Mouse (Mus musculus) spleen, adult 2 months (tissue): ENCODE results near the gene Tuba1c.

Source experiments
- CTCF ChIP-seq: fragments of 200-500 bp; IDR thresholded peaks from 2 replicates; pipeline ENCODE4 v1.5.1; 2011; ENCODE audit warnings: mild to moderate bottlenecking, inconsistent platforms; ENCODE audit not compliant: insufficient read depth, insufficient read length, insufficient replicate concordance; ENCODE audit errors: extremely low read depth
- POLR2A ChIP-seq: fragments of 200-500 bp; IDR thresholded peaks from 2 replicates; pipeline ENCODE4 v1.6.1; 2011; ENCODE audit warnings: low read depth, low read length, inconsistent platforms

DNA sequence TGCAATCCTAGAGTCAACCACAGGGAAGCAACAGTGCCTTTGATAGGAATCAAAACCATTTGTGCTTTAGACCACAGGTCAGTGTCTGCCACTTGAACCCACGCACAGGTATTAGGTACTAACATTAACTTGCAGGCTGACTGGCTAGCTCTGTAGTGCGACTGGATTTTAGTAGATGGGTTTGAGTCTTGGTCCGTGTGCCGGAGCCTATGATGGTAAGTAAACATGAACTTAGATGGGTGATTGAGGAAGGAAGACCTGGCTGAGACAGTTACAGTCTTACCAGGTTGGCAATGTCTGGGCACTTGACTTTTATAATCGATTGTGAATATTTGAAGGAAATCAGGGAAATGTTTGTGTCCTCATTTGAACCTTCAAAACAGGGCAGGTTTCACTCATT is 9.1 kb downstream of the Tuba1c start:
- TF ChIP-seq CTCF (no peak), POLR2A (no peak)
